Mouse (Mus musculus): Measurements from ENCODE around the gene Abca1. TPM values are rescaled to one million over a fixed set of nuclear protein-coding genes. Genes with fewer than 3 reads are reported as not detected.

Gene Abca1
- total and polyA plus RNA-seq, 3 experiments, result 27.8 to 213 (median 137) TPM

DNA sequence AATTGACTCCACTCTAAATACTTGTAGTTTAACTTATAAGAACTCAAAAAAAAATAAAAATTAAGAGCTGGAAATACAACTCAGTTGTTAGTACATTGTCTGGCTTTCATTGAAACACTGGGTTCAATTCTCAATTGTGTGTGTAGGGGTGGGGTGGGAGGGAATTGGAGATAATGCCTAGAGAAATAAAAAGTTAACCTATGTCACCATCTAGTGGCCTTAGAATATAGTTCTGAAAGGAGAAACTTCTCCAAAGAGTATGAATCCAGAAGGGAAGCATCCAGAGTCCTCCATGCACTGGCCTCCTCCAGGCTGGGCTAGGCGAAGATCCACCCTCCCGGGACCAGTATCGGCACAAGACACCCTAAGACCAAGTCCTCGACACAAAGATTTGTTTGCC lies 150.5 kb downstream of the Abca1 start:
- no peak for DNase-seq

DNA sequence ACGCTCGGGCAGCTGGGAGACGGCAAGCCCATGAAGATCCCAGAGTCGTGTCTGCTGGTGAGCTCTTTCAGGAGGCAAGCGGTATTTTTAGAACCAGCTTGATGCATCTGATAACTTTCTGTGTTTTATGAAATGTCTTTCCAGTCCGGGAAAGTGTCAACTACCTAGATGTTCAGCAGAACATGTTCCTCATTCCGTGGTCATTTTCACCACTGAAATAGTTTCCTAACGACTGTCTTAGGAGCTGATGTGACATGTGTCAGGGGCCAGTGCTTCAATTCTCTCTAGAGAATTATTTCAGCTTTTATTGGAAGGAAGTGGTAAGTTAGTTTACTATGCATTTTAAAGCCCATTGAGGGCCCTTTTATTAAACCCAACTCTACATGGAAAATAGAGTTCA lies 159.5 kb downstream of the Abca1 start:
- no peak for DNase-seq

DNA sequence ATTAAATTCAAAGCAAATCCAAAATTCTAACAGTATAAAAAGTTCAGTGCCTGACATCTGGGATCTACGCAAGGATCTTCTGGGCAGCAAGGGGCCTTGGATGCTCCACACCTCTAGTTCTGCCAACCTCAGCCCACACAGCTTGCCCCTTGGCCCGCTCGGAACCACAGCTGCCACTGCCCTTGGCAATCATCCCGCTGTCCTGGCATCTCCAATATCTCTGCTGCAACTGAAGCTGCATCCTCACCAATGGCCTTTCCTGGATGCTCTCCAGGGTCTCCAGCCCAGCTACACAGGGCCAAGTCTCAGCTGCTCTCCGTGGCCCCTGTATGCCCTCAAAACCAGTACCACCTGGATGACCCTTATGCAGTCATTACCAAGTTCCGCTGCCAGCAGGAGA lies 160.2 kb downstream of the Abca1 start:
- no peak for DNase-seq

DNA sequence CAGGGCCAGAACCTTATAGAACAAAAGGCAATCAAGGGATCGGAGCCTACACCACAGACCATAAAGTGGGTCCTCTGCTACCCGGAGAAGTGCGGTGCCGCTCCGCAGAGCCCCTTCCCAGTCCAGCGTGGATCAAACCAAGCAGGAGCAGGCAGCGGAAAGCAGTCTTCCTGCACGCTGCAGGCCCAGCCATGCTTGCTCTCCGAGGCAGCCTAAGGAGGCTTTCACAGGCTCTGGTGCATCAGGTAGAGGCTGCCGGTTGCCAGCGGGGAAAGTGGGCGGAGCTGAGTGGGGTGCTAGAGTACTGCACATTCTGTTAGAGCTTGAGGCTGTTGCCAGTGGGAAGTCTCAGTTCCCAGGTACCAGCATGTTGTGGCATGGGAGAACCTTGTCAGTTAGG lies 170.4 kb downstream of the Abca1 start, which contains the start of gene Nipsnap3a:
Gene Nipsnap3a (plus strand): TSS at position 25 of the 400 bp plus-strand sequence.
- no peak for DNase-seq

DNA sequence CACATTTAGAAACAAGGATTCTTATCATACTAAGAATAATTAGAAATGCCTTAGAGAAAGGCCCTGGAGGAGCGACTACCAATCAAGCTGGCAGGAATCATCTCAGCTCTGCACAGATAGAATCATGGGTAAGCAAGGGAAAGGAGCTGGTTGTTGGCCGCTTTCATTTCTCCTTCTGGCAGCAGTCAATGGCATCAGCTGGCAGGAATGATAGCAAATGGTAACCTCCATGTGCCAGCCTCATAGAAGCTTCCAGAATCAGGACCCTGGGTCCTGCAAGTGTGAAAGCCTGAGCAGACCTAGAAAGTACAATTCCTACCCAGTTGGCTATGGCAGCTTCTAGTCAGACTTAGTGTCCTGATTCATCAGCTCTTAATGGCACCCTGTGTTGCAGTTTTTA lies 173.4 kb downstream of the Abca1 start:
- no peak for DNase-seq

DNA sequence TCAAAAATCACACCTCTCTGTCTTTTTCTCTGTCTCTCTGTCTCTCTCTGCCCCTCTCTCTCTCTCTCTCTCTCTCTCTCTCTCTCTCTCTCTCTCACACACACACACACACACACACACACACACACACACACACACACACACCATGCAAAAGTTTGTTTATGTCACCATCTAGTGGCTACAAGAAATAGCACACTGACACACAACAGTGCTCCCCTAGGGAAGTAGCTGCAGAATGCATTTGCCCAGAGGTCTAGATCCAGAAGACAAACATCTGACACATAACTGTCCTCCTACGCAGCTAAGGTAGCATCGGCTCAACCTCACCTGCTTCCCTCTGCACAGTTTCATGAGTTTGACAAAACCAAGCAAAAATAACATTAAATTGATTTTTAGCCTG lies 174.5 kb downstream of the Abca1 start:
- no peak for DNase-seq

Other genes with a start within 250 kb of the Abca1 start
- gene Olfr272, start 240.7 kb downstream of the Abca1 start, total RNA-seq (2021), result not detected
- gene Olfr272, start 240.7 kb downstream of the Abca1 start, polyA plus RNA-seq (2012; rRNA removed), result not detected in 2 replicates
- gene Olfr270, start 195.3 kb downstream of the Abca1 start, total RNA-seq (2021), result not detected
- not detected in 2 replicates for gene Olfr270, start 195.3 kb downstream of the Abca1 start, polyA plus RNA-seq (2012; rRNA removed)
- not detected for gene Nipsnap3a, start 170.6 kb downstream of the Abca1 start, total RNA-seq (2021)
- gene Nipsnap3a, start 170.6 kb downstream of the Abca1 start, polyA plus RNA-seq (2012; rRNA removed), result not detected in 2 replicates
- gene Nipsnap3b, start 148.0 kb downstream of the Abca1 start, total RNA-seq (2021), result 10 to 100 TPM; 32.7 to 58.8 TPM
- 46.2 and 61.3 TPM in 2 replicates for gene Nipsnap3b, start 148.0 kb downstream of the Abca1 start, polyA plus RNA-seq (2012; rRNA removed)